Mouse (Mus musculus): ENCODE measurements around the gene AU021092. TPM values are rescaled to one million over a fixed set of nuclear protein-coding genes. Genes with fewer than 3 reads are reported as not detected.
A peak's percentile ranks its signal among the peaks of the same experiment; 100 is the strongest.

Gene AU021092
- polyA plus RNA-seq, 2 experiments from 2014 or later = not detected

DNA sequence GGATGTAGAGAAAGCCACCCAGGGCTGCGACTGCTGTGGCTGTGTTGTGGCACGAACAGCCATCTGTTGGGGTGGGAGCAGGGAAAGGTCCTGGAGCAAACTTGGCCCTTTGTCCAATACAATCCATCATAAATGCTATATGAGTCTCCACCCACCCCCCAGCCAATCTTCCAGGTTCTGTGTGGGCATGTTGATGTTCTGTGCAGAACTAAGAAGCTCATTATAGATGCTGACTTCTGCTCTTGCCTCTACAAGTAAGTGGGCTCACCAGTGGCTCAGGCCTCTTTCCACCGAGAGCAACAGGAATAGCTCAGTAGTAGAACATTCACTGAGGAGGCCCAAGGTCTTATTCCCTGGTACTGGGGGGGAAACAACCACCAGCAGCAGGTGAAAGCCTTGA, 9.9 kb downstream of the AU021092 start:
- no peak for ATAC-seq

DNA sequence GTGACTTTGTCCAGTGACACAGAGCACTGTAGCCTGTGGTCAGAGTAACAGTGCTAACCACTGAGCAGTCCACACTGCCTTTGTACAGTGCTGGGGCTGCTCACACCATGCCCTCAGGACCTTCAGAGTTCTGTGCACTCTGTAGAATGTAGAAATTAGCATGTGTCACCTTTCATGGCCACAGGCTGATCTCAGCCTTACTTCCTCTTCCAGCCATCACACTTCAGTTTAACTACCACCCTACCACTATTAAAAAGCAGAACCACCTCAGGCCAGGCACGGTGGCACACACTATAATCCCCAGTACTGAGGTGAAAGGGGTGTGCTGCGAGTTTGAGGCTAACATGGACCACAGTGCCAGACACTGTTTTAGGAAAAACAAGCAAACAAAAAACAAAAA, 11.7 kb downstream of the AU021092 start:
- no peak for ATAC-seq

DNA sequence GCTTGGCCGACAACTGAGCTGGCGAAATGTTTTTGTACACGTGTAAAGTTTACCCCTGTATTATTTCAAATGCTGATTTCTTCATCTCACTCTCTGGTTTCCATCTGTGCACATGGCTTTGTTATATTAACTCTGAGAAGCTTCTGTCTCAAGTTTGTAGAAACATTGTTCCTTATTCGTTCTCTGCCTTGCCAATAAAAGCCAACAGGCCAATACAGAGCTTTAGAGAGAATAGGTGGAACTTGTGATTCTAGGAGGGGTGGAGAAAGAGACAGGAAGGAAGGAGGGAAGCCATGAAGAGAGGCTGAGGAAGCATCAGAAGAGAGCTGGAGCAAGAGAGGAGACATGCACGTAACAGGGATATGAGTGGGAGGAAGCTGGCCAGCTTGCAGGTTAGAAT, 16.0 kb downstream of the AU021092 start:
- ATAC-seq = no peak

DNA sequence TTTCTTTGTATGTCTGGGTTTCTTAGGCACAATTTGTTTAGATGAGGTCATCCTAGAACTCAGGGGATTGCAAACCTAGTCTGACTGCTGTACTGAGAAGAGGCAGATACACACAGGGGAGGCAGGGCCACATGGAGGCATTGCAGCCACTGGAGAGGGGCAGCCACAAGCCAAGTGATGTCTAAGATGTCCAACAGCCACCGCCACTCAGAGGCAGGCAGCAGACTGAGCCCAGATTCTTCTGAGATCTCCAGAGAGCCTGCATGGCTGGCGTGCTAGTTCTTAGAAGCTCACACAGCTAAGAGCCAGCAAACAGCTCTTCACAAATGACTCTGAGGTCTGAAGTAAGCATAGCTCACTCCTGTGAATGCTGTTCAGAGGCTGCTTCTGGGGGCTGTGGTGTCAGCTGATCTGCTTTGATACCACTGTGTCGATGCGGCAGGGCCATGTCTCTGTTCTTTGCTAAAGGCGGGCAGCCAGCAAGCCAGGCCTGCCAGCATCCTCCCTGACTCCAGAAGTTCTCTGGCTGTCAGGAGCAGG, 16.6 kb downstream of the AU021092 start:
- no peak for ATAC-seq

GRCm38 (mm10) chr16:5203668-5204433, 18.2 kb downstream of the AU021092 start, which contains the start of gene Nagpa:
Nagpa (minus strand) TSS chr16:5204012.
- peak; percentile 85 for ATAC-seq

- ATAC-seq = peak; percentile 50
Observed at GRCm38 (mm10) chr16:5203200-5203599, 18.9 kb downstream of the AU021092 start.

DNA sequence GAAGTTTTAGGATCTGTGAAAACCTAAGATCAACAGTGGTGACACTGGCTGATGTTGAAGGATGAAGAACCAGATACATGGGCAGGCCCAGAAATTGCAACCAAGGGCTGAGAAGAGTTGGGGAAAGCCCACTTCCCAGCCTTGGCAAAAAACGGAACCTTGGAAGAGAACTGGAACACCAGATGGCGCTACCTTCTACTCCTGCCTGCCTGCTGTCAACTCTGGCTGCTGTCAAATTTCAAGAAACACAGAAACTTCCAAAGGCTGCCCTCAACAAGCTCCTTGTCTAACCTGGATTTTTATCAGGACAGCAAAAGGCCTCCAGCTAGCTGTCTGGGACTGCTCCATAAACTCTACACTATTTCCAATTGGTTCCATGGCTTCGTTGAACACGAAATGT, 19.4 kb downstream of the AU021092 start:
- ATAC-seq = no peak

DNA sequence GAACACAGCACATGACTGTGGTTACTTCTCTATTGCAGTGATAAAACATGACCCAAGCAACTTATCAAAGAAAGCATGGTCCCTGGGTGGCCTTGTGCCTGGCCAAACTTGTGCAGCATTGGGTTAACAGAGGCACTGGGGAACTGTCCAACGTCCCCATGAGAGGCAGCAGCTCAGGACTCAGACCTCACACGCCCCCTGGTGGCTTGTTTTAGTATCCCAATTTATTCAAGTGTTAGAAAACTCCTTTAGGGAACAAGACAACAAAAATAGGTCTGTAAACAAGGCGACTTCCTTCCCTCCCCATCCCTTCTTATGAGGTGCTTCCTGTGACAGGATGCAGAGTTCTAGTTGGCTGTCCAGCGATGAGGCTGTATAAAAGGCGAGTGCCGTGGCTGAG, 27.0 kb downstream of the AU021092 start:
- no peak for ATAC-seq

GRCm38 (mm10) chr16:5186234-5186633, 35.9 kb downstream of the AU021092 start:
- ATAC-seq = no peak

GRCm38 (mm10) chr16:5185691-5186090, 36.4 kb downstream of the AU021092 start:
- no peak for ATAC-seq

GRCm38 (mm10) chr16:5184956-5185355, 37.1 kb downstream of the AU021092 start:
- ATAC-seq = no peak

DNA sequence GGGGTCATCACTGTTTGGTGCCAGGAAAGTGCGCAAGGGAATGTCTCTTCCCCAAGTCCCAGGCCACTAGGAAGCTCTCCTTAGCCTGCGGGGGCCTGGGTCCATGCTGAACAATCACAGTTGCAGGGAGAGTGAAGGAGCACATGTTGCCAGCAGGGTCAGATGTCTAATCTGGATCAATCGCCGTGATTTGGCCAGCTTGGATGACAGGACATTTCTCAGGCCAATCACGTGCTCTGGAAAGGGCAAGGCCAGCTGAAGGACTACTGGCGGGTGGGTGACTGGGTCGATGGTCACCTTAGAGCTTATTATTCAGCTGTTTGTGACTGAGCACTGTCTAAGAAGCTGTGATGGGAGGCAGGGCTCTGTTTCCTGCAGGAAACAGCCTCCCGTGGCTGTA, 38.0 kb downstream of the AU021092 start:
- ATAC-seq = no peak

DNA sequence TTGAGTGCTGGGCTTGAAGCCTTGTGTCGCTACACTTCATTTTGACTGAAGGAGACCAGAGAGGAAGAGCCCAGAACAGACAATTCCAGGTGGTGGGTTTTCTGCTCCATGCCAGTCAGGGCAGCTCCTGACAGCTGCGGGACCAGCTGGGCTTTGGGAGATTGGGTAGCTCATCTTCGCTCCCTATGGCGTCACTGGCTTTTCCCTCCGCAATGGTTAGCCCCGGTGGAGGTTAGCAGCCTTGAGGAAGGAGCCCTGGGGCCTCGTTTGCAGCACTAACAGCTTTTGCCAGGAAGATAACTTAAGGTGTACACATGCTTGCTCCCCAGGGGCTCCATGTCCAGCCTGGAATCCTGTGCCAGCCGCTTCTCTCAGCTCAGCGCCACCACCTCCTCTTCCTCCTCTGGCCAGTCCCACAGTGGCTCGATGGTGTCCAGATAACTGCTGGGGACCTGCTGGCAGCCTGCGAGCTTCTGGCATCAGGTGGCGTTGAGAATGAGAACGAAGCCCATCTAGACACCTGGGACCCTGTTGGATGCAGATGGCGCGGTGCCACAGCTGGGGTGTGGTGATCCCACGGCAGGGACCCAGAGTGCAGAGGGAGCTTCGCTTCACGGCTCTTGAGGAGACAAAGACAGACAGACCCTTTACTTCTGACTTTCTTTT, 38.7 kb downstream of the AU021092 start:
- ATAC-seq = no peak

DNA sequence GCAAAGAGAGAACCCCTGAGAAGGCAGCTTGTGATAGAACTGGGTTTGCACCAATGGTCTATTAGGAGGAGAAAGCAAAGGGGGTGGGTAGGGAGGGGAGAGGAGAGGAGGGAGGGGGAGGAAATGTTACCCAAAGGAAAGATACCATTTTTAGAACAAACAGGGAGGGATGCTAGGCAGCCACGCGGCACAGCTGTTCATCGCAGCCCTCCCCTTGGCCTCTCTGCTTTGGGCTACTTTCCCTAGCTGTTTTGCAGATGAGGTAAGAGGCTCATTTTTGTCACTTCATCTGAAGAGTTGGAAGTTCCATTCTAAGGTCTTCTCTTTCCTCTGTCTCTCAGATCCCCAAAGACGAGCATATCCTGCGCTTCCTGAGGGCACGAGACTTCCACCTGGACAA, 49.5 kb downstream of the AU021092 start:
- ATAC-seq = no peak

GRCm38 (mm10) chr16:5168829-5169228, 53.3 kb downstream of the AU021092 start:
- no peak for ATAC-seq

DNA sequence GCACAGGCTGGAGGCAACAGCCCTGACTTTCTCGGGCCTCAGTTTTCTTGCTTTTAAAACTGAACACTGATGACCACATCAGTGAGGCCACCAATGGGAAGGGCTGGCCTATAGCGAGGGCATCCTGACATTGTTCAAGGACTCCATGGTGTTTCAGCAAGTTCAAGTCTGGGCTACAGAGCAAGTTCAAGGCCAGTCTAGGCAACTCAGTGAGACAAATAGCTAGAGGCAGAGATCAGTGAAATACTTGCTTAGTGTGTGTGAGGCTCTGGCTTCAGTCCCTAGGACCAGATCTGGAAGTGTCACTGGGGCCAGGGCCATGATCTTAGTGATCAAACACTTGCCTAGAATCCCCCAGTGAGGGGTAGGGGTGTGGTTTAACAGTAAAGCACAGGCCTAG, 54.1 kb downstream of the AU021092 start:
- ATAC-seq = no peak

DNA sequence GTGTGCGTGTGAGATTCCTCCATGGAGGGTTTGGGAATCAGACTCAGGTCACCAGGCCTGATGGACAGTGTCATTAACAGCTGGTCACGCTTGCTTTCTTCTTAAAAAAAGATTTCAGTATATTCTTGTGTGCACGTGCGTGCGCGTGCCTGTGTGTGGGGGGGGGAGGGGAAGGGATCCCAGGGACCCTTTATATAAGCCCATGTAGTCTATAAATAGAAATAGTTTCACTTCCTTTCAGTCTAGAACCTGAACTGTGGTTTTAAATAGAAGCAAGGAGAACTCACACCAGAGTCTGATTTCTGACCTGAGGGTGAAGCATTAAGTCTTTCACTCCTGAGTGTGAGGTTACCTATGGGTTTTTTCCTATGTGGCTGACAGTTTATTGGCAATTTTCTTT, 57.8 kb downstream of the AU021092 start:
- no peak for ATAC-seq

Other genes starting within 250 kb of the AU021092 start
- not detected for gene Sept12, start 224.4 kb downstream of the AU021092 start, polyA plus RNA-seq (2017; shearing (Covaris generic))
- gene Smim22, start 215.0 kb downstream of the AU021092 start, polyA plus RNA-seq (2017; shearing (Covaris generic)) = not detected
- gene Rogdi, start 208.7 kb downstream of the AU021092 start, polyA plus RNA-seq (2017; shearing (Covaris generic)) = 10 to 100 TPM; 18.5 to 23.5 TPM
- 10 to 100 TPM; 66.1 to 82.5 TPM for gene Glyr1, start 172.4 kb downstream of the AU021092 start, polyA plus RNA-seq (2017; shearing (Covaris generic))
- 10 to 100 TPM; 28.7 to 41.5 TPM for gene Ubn1, start 172.2 kb downstream of the AU021092 start, polyA plus RNA-seq (2017; shearing (Covaris generic))
- gene Ppl, start 89.9 kb downstream of the AU021092 start, polyA plus RNA-seq (2017; shearing (Covaris generic)) = under 1 TPM in 1 of 2 experiments, not detected in 1; 0.17 TPM
- gene Sec14l5, start 75.2 kb downstream of the AU021092 start, polyA plus RNA-seq (2017; shearing (Covaris generic)) = not detected
- gene Nagpa, start 18.3 kb downstream of the AU021092 start, polyA plus RNA-seq (2017; shearing (Covaris generic)) = 10 to 100 TPM; 10.5 to 17.3 TPM
- gene Alg1, start 11.3 kb upstream of the AU021092 start, polyA plus RNA-seq (2017; shearing (Covaris generic)) = 10 to 100 TPM; 14.6 to 16.9 TPM
- 10 to 100 TPM; 37.1 to 44.0 TPM for gene Eef2kmt, start 33.7 kb upstream of the AU021092 start, polyA plus RNA-seq (2017; shearing (Covaris generic))

Measured in activated CD4-positive, CD25-positive, alpha-beta regulatory T cell, adult 4 months (primary cell).